Mouse (Mus musculus) hindbrain, embryonic 16.5 days (tissue): ENCODE data around the gene Mdga1. TPM values are rescaled to one million over a fixed set of nuclear protein-coding genes. Genes with fewer than 3 reads are reported as not detected.

Experiments used
- ATAC-seq: fragments of 200-750 bp; cut with Nextera tagmentation; 2 replicates; pipeline ENCODE4 v1.8.0; 2017; ENCODE audit warnings: moderate TSS enrichment, moderate library complexity
- H3K27ac ChIP-seq: fragments of 300-500 bp; sonication (generic); 2 replicates; pipeline ENCODE4 v1.5.1; 2014; ENCODE audit warnings: low read depth, mild to moderate bottlenecking, control low read depth, low read length, moderate library complexity
- H3K27me3 ChIP-seq: fragments of 300-500 bp; sonication (generic); replicated peaks from 2 replicates; pipeline ENCODE4 v1.6.1; 2014; ENCODE audit warnings: low read length; ENCODE audit not compliant: control insufficient read depth, insufficient read depth
- H3K36me3 ChIP-seq: fragments of 300-500 bp; sonication (generic); 2 replicates; pipeline ENCODE4 v1.6.1; 2014; ENCODE audit warnings: mild to moderate bottlenecking, low read length, moderate library complexity, mixed read lengths; ENCODE audit not compliant: control insufficient read depth, insufficient read depth
- H3K4me1 ChIP-seq: fragments of 300-500 bp; sonication (generic); 2 replicates; pipeline ENCODE4 v1.6.1; 2014; ENCODE audit warnings: low read depth, low read length; ENCODE audit not compliant: control insufficient read depth, insufficient read depth
- H3K4me2 ChIP-seq: fragments of 300-500 bp; sonication (generic); 2 replicates; pipeline ENCODE4 v1.6.1; 2014; ENCODE audit warnings: mild to moderate bottlenecking, low read length, control low read depth, moderate library complexity
- H3K4me3 ChIP-seq: fragments of 300-500 bp; sonication (generic); 2 replicates; pipeline ENCODE4 v1.5.1; 2014; ENCODE audit warnings: mild to moderate bottlenecking, low read length, control low read depth, moderate library complexity
- H3K9ac ChIP-seq: fragments of 300-500 bp; sonication (generic); 2 replicates; pipeline ENCODE4 v1.6.1; 2014; ENCODE audit warnings: low read depth, mild to moderate bottlenecking, control low read depth, low read length, moderate library complexity
- H3K9me3 ChIP-seq: fragments of 300-500 bp; sonication (generic); 2 replicates; pipeline ENCODE4 v1.6.1; 2014; ENCODE audit warnings: mild to moderate bottlenecking, low read length, moderate library complexity; ENCODE audit not compliant: control insufficient read depth
- WGBS: fragments of 180-500 bp; shearing (Covaris S2); extraction: QIAGEN DNeasy Blood & Tissue Kit; methylation state at CpG from one replicate; pipeline ENCODE4 v1.1.7; 2014; 5-methylcytosine and 5-hydroxymethylcytosine counted together
- polyA plus RNA-seq: library from polyadenylated mRNA; unstranded; fragments of >200 nt; fragmentation: Nextera tagmentation; extraction: Ambion mirVana; gene quantifications from 2 replicates; pipeline ENCODE4 v1.2.1, GENCODE M21; 2015

Gene Mdga1
- polyA plus RNA-seq, 1 experiment from 2014 or later: 14.0 TPM

DNA sequence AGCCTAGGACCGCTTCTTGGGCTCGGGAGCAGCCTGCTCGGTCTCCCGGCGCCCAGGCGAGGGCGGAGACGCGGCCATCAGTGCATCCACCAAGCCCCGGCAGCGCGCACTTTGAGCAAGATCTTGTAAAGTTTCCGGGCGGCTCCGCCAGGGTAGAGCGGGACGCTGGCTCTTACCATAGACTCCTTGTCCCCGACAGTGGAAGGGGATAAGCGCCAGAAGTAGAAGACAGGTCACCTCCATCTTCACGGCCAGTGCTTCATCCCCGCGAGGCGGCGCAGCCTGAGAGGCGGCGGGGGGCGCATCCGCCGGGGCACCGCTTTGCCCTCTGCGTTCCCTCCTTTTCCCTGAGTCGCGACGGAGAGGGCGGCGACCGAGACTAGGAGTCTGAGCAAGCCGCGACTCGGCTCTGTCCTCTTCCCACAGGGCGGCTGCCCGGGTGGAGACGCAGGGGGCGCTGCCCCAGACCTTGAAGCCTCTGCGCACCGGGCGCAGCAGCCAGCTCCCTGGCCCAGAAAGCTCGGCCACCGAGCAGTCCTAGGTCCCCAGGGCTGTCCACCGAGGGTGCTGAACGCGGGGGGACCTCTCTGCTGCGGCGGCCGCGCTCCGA is 82.5 kb downstream of the Mdga1 start:
- peaks cover 38% of the 10 kb centered on the region for H3K4me1 ChIP-seq
- 0% methylated on average over 50 of the region's 57 CpGs for WGBS
- 0 out of 2 replicates have a peak, but pooled peaks have one; percentile 9 for ATAC-seq
- no peaks in the 10 kb centered on the region for H3K36me3 ChIP-seq
- peak overlapping the region; percentile 81 for H3K9ac ChIP-seq
- peak overlapping the region; percentile 72 for H3K4me3 ChIP-seq
- peak overlapping the region; percentile 88 for H3K4me2 ChIP-seq
- H3K27me3 ChIP-seq: no peaks in the 10 kb centered on the region
- no peaks in the 10 kb centered on the region for H3K9me3 ChIP-seq
- peak overlapping the region; percentile 92 for H3K27ac ChIP-seq

DNA sequence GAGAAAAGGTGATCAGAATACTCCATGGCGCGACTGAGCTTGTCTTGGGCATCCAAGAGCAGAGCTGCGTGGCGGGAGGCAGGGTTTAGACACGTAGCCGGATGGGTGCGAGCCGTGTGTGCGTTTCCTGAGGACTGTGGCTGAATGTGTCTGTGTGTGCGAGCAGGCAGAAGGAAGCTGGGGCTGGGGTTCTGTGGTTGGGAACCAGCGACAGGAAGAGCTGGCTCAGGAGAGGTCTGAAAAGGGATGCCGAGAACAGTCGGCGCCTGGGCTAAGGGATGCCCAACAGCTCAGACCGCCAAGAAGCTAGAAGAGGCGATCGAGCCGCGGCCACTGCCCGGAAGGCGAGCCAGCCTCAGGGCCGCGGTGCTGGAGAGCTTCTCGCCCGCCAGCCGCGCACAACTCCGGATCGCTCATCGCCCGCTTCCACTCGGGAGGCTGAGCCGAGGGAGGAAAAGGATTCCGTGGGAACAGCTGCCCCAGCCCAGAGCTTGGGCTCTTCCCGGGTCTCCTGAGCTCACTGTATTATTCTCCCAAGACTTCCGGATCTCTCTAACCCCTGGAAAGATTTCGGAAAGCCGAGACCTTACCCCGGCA is 83.1 kb downstream of the Mdga1 start:
- peak overlapping the region; percentile 88 for H3K4me2 ChIP-seq
- H3K9ac ChIP-seq: peak overlapping the region; percentile 81
- no peaks in the 10 kb centered on the region for H3K9me3 ChIP-seq
- H3K27me3 ChIP-seq: no peaks in the 10 kb centered on the region
- no peaks in the 10 kb centered on the region for H3K36me3 ChIP-seq
- peak overlapping the region; percentile 72 for H3K4me3 ChIP-seq
- peak overlapping the region; percentile 92 for H3K27ac ChIP-seq
- ATAC-seq: no peak
- WGBS: under 1% methylated on average over 39 of the region's 39 CpGs
- peaks cover 40% of the 10 kb centered on the region for H3K4me1 ChIP-seq

DNA sequence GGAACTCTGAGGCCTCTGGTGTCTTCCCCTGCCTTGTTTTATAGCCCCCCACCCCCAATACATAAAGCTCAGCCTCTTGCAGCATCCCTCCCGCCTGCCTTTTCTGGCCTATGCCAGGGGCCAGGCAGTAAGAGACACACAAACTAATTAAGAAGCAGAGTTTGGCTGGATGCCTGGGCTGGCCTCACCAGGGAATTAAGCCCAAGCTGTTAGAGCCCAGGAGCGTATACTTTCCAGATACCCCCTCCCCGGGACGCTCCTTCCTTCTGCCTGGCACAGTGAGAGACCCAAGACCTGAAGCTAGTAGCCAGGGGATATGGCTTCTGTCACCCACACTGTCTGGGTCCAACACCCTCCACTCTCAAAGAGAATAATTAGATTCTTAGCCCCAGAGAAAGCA is 83.8 kb downstream of the Mdga1 start:
- Histone ChIP-seq H3K27ac (peak overlapping the region; percentile 92), H3K27me3 (no peaks in the 10 kb centered on the region), H3K4me1 (peaks cover 40% of the 10 kb centered on the region), H3K9me3 (no peaks in the 10 kb centered on the region), H3K4me2 (peak overlapping the region; percentile 88), H3K36me3 (no peaks in the 10 kb centered on the region), H3K9ac (peak overlapping the region; percentile 81), H3K4me3 (peak overlapping the region; percentile 72)
- WGBS: 3% methylated on average over 4 of the region's 4 CpGs
- ATAC-seq: no peak; the same call in 1 of the 2 replicates

DNA sequence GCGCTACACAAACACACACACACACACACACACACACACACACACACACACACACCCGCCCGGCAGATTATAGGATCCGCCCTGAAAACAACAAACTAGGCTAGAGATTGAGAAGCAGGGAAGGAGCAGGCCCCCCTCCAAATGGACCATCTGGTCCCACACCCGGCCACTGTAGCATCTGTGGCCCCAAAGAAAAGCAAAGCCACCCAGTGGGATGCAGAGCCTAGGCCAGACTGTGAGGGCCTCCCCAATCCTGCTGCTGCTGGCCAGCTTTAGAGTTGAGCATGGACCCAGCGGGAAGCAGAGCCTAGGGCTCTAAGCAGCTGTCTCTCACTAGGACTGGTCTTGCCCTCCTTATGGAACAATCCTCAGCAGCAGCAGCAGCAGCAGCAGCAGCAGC is 85.3 kb downstream of the Mdga1 start:
- H3K9me3 ChIP-seq: no peaks in the 10 kb centered on the region
- no peak for ATAC-seq
- H3K27me3 ChIP-seq: no peaks in the 10 kb centered on the region
- peak overlapping the region; percentile 42; the same call in 1 of the 2 replicates for H3K27ac ChIP-seq
- H3K4me3 ChIP-seq: peak overlapping the region; percentile 72
- H3K4me1 ChIP-seq: peaks cover 43% of the 10 kb centered on the region
- no peaks in the 10 kb centered on the region for H3K36me3 ChIP-seq
- WGBS: 36% methylated on average over 6 of the region's 6 CpGs
- H3K9ac ChIP-seq: peak overlapping the region; percentile 81
- H3K4me2 ChIP-seq: peak overlapping the region; percentile 88

DNA sequence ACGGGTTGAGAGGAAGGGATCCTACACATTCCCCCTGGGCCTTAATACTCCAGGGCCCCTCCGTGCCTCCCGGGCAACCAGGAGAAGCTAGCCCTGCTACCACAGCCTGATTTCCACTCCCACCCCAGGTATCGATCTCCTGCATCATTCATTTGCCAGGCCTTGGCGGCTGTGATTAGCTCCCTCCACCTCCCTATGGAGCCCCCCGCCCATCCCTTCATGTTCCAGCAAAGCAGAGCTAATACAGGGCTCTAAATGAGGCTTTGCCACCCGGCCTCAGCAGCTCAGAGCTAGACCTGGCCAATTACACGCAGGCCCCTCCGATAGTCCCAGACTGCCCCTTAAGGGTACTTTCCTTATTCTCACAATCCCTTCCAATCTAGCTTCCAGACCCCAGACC is 86.5 kb downstream of the Mdga1 start:
- Histone ChIP-seq H3K27ac (peak overlapping the region; percentile 40; the same call in 1 of the 2 replicates), H3K4me2 (peak overlapping the region; percentile 88), H3K27me3 (no peaks in the 10 kb centered on the region), H3K4me1 (peaks cover 39% of the 10 kb centered on the region), H3K36me3 (no peaks in the 10 kb centered on the region), H3K9ac (peak overlapping the region; percentile 53), H3K4me3 (peak overlapping the region; percentile 25), H3K9me3 (no peaks in the 10 kb centered on the region)
- WGBS: 30% methylated on average over 9 of the region's 9 CpGs
- no peak for ATAC-seq

DNA sequence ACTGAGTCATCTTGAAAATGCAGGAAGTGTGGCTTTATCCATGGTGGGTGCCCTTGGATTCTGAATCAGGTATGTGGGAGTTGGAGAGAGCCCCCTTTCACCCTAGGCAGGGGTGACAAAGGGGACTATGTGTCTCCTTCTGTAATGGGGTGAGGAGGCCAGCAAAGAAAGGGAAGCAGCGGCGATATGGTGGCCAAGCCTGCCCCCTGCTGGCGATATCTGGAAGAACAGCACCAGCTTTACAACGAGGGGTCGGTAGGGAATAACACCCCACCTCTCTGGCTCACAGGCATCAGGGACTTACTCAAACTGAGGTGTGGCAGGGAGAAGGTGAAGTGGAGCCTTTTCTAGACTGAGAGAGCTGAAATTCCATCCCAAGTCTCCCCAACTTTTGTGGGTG is 87.0 kb downstream of the Mdga1 start:
- Histone ChIP-seq H3K4me2 (peak overlapping the region; percentile 88), H3K4me3 (peak overlapping the region; percentile 25), H3K36me3 (no peaks in the 10 kb centered on the region), H3K4me1 (peaks cover 39% of the 10 kb centered on the region), H3K9ac (peak overlapping the region; percentile 53), H3K27me3 (no peaks in the 10 kb centered on the region), H3K9me3 (no peaks in the 10 kb centered on the region), H3K27ac (no peak overlapping the region; the same call in 1 of the 2 replicates)
- ATAC-seq: no peak
- WGBS: 0% methylated on average over 5 of the region's 5 CpGs

DNA sequence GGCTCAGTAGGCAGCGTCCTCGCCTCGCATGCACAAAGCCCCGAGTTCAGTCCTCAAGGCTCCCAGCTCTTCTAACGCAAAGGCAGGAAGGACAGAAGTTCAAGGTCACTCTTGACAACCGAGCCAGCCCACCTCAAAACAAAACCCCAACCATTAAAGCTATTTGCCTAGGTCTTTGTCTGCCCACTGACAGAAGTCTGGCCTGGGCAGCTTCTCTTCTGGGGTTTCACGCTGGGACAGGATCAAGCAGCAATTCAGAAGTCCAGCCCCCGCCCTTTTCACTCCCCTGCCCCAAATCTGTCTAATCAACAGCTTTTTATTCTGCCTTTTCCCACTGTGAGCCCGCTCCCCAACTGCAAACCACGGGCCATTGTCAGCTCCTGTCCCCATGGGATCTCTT is 89.6 kb downstream of the Mdga1 start:
- no peaks in the 10 kb centered on the region for H3K9me3 ChIP-seq
- no peaks in the 10 kb centered on the region for H3K27me3 ChIP-seq
- no peak overlapping the region for H3K9ac ChIP-seq
- WGBS: 28% methylated on average over 10 of the region's 10 CpGs
- H3K36me3 ChIP-seq: no peaks in the 10 kb centered on the region
- peak overlapping the region; percentile 12; the same call in 1 of the 2 replicates for H3K4me2 ChIP-seq
- ATAC-seq: peak; percentile 15; the same call in 1 of the 2 replicates
- 0 out of 2 replicates have a peak overlapping the region, but pooled peaks have one; percentile 42 for H3K27ac ChIP-seq
- H3K4me1 ChIP-seq: peaks cover 29% of the 10 kb centered on the region
- H3K4me3 ChIP-seq: no peak overlapping the region

DNA sequence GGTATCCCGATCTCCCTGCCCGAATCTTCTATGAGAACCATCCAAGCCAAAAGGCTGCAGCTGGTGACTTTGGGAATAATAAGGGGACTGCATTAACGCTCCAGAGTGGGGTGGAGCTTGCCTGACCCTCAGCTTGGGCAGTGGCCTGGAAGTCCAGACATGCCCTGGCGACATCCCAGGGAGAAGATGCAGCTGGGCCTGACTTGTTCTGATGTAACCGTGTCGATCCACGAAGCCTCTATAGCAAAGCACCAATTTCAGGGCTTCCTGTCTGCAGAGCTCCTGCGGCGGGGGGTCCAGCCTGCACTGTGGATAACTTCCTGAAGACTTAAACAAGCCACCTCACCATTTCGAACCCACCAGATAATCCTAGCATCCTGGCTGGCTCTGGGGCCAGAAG is 90.9 kb downstream of the Mdga1 start:
- no peak overlapping the region for H3K4me2 ChIP-seq

DNA sequence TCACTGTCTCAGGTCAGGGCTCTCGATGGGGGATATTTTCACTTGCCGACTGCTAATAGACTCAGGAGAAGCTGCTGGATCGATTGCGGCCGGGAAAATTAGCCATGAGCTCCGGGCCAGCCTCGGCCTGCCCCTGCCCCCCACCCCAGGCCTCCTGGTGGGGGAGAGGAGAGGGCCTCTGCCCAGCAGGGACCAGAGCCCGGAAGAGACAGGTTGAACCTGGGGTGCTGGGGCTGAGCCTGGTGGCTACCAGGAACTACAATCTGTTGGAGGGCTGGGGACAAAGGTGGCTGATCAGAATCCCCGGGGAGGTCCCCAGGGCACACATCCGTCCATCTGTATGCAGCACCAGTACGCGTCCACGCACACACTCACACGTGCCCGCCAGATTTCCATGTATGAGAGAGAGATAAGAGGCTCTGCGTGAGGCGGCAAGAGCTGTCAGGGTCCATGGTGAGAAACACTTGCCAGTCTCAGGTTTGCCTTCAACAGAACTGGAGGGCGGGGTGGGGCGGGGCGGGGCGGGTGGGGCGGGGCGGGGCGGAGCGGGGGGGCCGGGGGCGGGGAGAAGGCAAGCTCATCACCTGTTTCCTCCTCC is 95.7 kb downstream of the Mdga1 start:
- 9% methylated on average over 22 of the region's 27 CpGs for WGBS
- Histone ChIP-seq H3K27ac (peak overlapping the region; percentile 85), H3K4me3 (no peak overlapping the region), H3K36me3 (no peaks in the 10 kb centered on the region), H3K9me3 (no peaks in the 10 kb centered on the region), H3K9ac (peak overlapping the region; percentile 51), H3K27me3 (no peaks in the 10 kb centered on the region), H3K4me1 (peaks cover 25% of the 10 kb centered on the region), H3K4me2 (peak overlapping the region; percentile 34)
- ATAC-seq: peak; percentile 10; the same call in 1 of the 2 replicates

More for the DNA sequence above, 90.9 kb downstream of the Mdga1 start:
- Histone ChIP-seq H3K27me3 (no peaks in the 10 kb centered on the region), H3K9ac (no peak overlapping the region), H3K4me3 (no peak overlapping the region), H3K36me3 (no peaks in the 10 kb centered on the region), H3K9me3 (no peaks in the 10 kb centered on the region), H3K27ac (no peak overlapping the region; the same call in 1 of the 2 replicates), H3K4me1 (peaks cover 30% of the 10 kb centered on the region)
- WGBS: 71% methylated on average over 10 of the region's 10 CpGs
- no peak for ATAC-seq
